Mouse (Mus musculus) G1E (cell line): ENCODE results near the gene Spink2. TPM values are rescaled to one million over a fixed set of nuclear protein-coding genes. Genes with fewer than 3 reads are reported as not detected.

Experiments used
- ATAC-seq: 2 replicates; pipeline ENCODE4 v1.8.0; 2016; ENCODE audit warnings: mild to moderate bottlenecking; ENCODE audit not compliant: insufficient number of reproducible peaks, poor library complexity, low FRiP score, severe bottlenecking; ENCODE audit errors: extremely low read depth
- DNase-seq: peaks from one replicate; pipeline ENCODE4 v3.0.0; 2012; ENCODE audit warnings: low spot score
- H3K27me3 ChIP-seq: 2 replicates; pipeline ENCODE4 v1.6.1; 2012; ENCODE audit warnings: mild to moderate bottlenecking, low read length, inconsistent platforms; ENCODE audit not compliant: insufficient read depth
- H3K36me3 ChIP-seq: replicated peaks from 2 replicates; pipeline ENCODE3; 2012; ENCODE audit warnings: mild to moderate bottlenecking, inconsistent platforms
- H3K4me1 ChIP-seq: 2 replicates; pipeline ENCODE4 v1.6.1; 2012; ENCODE audit warnings: low read depth, low read length, inconsistent platforms, mixed read lengths; ENCODE audit not compliant: insufficient read depth
- H3K4me3 ChIP-seq: 2 replicates; pipeline ENCODE4 v1.5.1; 2012; ENCODE audit warnings: low read depth, mild to moderate bottlenecking, inconsistent platforms, low read length, moderate library complexity, mixed read lengths
- H3K9me3 ChIP-seq: replicated peaks from 2 replicates; pipeline ENCODE4 v1.6.1; 2012; ENCODE audit warnings: inconsistent platforms
- CTCF ChIP-seq: IDR thresholded peaks from 2 replicates; pipeline ENCODE4 v1.5.1; 2012; ENCODE audit warnings: low read depth, low read length, inconsistent platforms, mixed read lengths
- GATA1 ChIP-seq: IDR thresholded peaks from 2 replicates; pipeline ENCODE4 v1.6.1; 2012; ENCODE audit warnings: borderline replicate concordance, low read length, inconsistent platforms, mixed read lengths
- GATA2 ChIP-seq: IDR thresholded peaks from 2 replicates; pipeline ENCODE4 v1.6.1; 2012; ENCODE audit warnings: low read depth, low read length, inconsistent platforms, borderline replicate concordance
- POLR2AphosphoS5 ChIP-seq: IDR thresholded peaks from 2 replicates; pipeline ENCODE4 v1.6.1; 2012; ENCODE audit warnings: low read depth, low read length, inconsistent platforms; ENCODE audit not compliant: insufficient replicate concordance
- TAL1 ChIP-seq: conservative IDR thresholded peaks from 2 replicates; pipeline ENCODE4 v1.6.1; 2012; ENCODE audit warnings: low read depth, low read length, inconsistent platforms, mixed read lengths
- polyA plus RNA-seq: library from polyadenylated mRNA; stranded (reverse); fragments of >175 nt; gene quantifications from 2 replicates; pipeline ENCODE4 v1.2.3, GENCODE M21; 2012
- total RNA-seq, 2 experiments: library from RNA; stranded (forward) in 1 of 2; stranded (reverse) in 1 of 2; fragments of 200-1000 nt in 1 of 2; fragments of >200 nt in 1 of 2; fragmentation: Nextera tagmentation in 1 of 2; gene quantifications; 2 replicates each; pipeline ENCODE4 v1.2.3; 2014 to 2017

Gene Spink2
- total and polyA plus RNA-seq, 3 experiments = not detected

- Histone ChIP-seq H3K9me3 (no peaks in the 10 kb centered on the region), H3K27me3 (peaks cover 9% of the 10 kb centered on the region; the same call in 1 of the 2 replicates), H3K4me3 (no peak overlapping the region), H3K4me1 (no peaks in the 10 kb centered on the region), H3K36me3 (no peaks in the 10 kb centered on the region)
- DNase-seq (no peak), ATAC-seq (no peak)
- TF ChIP-seq POLR2AphosphoS5 = no peak
- no peak for TF ChIP-seq TAL1
- no peak for TF ChIP-seq GATA2
- TF ChIP-seq GATA1 = no peak
- TF ChIP-seq CTCF = no peak
Observed at GRCm38 (mm10) chr5:77163597-77163996, 47.7 kb downstream of the Spink2 start.

- no peaks in the 10 kb centered on the region for H3K4me1 ChIP-seq
- ATAC-seq (no peak), DNase-seq (no peak)
- peaks cover 5% of the 10 kb centered on the region; the same call in 1 of the 2 replicates for H3K27me3 ChIP-seq
- H3K9me3 ChIP-seq = no peaks in the 10 kb centered on the region
- no peaks in the 10 kb centered on the region for H3K36me3 ChIP-seq
- TF ChIP-seq CTCF (no peak), GATA1 (no peak), GATA2 (no peak), POLR2AphosphoS5 (no peak), TAL1 (no peak)
- no peak overlapping the region for H3K4me3 ChIP-seq
Observed at GRCm38 (mm10) chr5:77162566-77162965, 48.7 kb downstream of the Spink2 start.

GRCm38 (mm10) chr5:77157777-77158540 lies 53.3 kb downstream of the Spink2 start:
- Histone ChIP-seq H3K9me3 (no peaks in the 10 kb centered on the region), H3K4me1 (no peaks in the 10 kb centered on the region), H3K4me3 (no peak overlapping the region), H3K27me3 (no peaks in the 10 kb centered on the region), H3K36me3 (no peaks in the 10 kb centered on the region)
- ATAC-seq (no peak), DNase-seq (no peak)
- TF ChIP-seq GATA1 (no peak), GATA2 (no peak)

- no peak overlapping the region for H3K4me3 ChIP-seq
- TF ChIP-seq POLR2AphosphoS5 = no peak
- no peak for TF ChIP-seq GATA2
- TF ChIP-seq CTCF = no peak
- no peak for TF ChIP-seq GATA1
- no peak for TF ChIP-seq TAL1
- no peaks in the 10 kb centered on the region for H3K27me3 ChIP-seq
- H3K36me3 ChIP-seq = no peaks in the 10 kb centered on the region
- no peaks in the 10 kb centered on the region for H3K4me1 ChIP-seq
- ATAC-seq (no peak), DNase-seq (no peak)
- H3K9me3 ChIP-seq = no peaks in the 10 kb centered on the region
Observed at GRCm38 (mm10) chr5:77156938-77157337, 54.3 kb downstream of the Spink2 start.

GRCm38 (mm10) chr5:77155526-77155925 lies 55.7 kb downstream of the Spink2 start:
- Histone ChIP-seq H3K4me1 (no peaks in the 10 kb centered on the region), H3K4me3 (no peak overlapping the region), H3K36me3 (no peaks in the 10 kb centered on the region), H3K9me3 (no peaks in the 10 kb centered on the region), H3K27me3 (no peaks in the 10 kb centered on the region)
- DNase-seq = no peak
- TF ChIP-seq TAL1 (no peak), GATA2 (no peak), CTCF (no peak), GATA1 (no peak), POLR2AphosphoS5 (no peak)
- no peak for ATAC-seq

Other genes starting within 250 kb of the Spink2 start
- 280 and 320 TPM in 2 replicates for gene Srp72, start 236.8 kb downstream of the Spink2 start, total RNA-seq (2014; fragmentation: Nextera tagmentation)
- 113 and 134 TPM in 2 replicates for gene Srp72, start 236.8 kb downstream of the Spink2 start, total RNA-seq (2017)
- gene Srp72, start 236.8 kb downstream of the Spink2 start, polyA plus RNA-seq = 62.2 and 72.8 TPM in 2 replicates
- 2.3 TPM in 1 of 2 replicates, not detected in the other for gene Arl9, start 207.4 kb downstream of the Spink2 start, total RNA-seq (2014; fragmentation: Nextera tagmentation)
- gene Arl9, start 207.4 kb downstream of the Spink2 start, total RNA-seq (2017) = 0.81 TPM in 1 of 2 replicates, not detected in the other
- not detected in 2 replicates for gene Arl9, start 207.4 kb downstream of the Spink2 start, polyA plus RNA-seq
- not detected in 2 replicates for gene Thegl, start 195.4 kb downstream of the Spink2 start, total RNA-seq (2014; fragmentation: Nextera tagmentation)
- not detected in 2 replicates for gene Thegl, start 195.4 kb downstream of the Spink2 start, total RNA-seq (2017)
- 0.04 and 0.11 TPM in 2 replicates for gene Thegl, start 195.4 kb downstream of the Spink2 start, polyA plus RNA-seq
- gene Hopx, start 96.3 kb downstream of the Spink2 start, total RNA-seq (2014; fragmentation: Nextera tagmentation) = not detected in 2 replicates
- gene Hopx, start 96.3 kb downstream of the Spink2 start, total RNA-seq (2017) = not detected in 2 replicates
- not detected in 2 replicates for gene Hopx, start 96.3 kb downstream of the Spink2 start, polyA plus RNA-seq
- gene Rest, start 54.0 kb upstream of the Spink2 start, total RNA-seq (2014; fragmentation: Nextera tagmentation) = 46.7 and 48.9 TPM in 2 replicates
- gene Rest, start 54.0 kb upstream of the Spink2 start, total RNA-seq (2017) = 43.4 and 52.1 TPM in 2 replicates
- gene Rest, start 54.0 kb upstream of the Spink2 start, polyA plus RNA-seq = 7.1 and 8.3 TPM in 2 replicates
- 51.1 and 53.2 TPM in 2 replicates for gene Noa1, start 98.6 kb upstream of the Spink2 start, total RNA-seq (2014; fragmentation: Nextera tagmentation)
- gene Noa1, start 98.6 kb upstream of the Spink2 start, total RNA-seq (2017) = 6.3 and 12.0 TPM in 2 replicates
- gene Noa1, start 98.6 kb upstream of the Spink2 start, polyA plus RNA-seq = 35.1 and 35.2 TPM in 2 replicates
- gene Polr2b, start 98.7 kb upstream of the Spink2 start, total RNA-seq (2014; fragmentation: Nextera tagmentation) = 148 and 198 TPM in 2 replicates
- 163 and 179 TPM in 2 replicates for gene Polr2b, start 98.7 kb upstream of the Spink2 start, total RNA-seq (2017)
- gene Polr2b, start 98.7 kb upstream of the Spink2 start, polyA plus RNA-seq = 2.4 and 3.7 TPM in 2 replicates
- gene Igfbp7, start 196.6 kb upstream of the Spink2 start, total RNA-seq (2014; fragmentation: Nextera tagmentation) = not detected in 2 replicates
- not detected in 2 replicates for gene Igfbp7, start 196.6 kb upstream of the Spink2 start, total RNA-seq (2017)
- gene Igfbp7, start 196.6 kb upstream of the Spink2 start, polyA plus RNA-seq = not detected in 2 replicates